Mouse (Mus musculus) cerebellum, adult 11-12 months (tissue): ENCODE data around the gene Efna1.

Experiments used
- DNase-seq: peaks from one replicate; pipeline ENCODE4 v3.0.0; 2022

Gene Efna1

GRCm38 (mm10) chr3:89280606-89281511 lies at the start of gene Efna1:
TSS of gene Efna1 (minus strand) at chr3:89281142.
- DNase-seq: peak; percentile 63

- DNase-seq: no peak
These were observed 49.4 kb upstream of the Efna1 start for GRCm38 (mm10) chr3:89330346-89330745.

GRCm38 (mm10) chr3:89328623-89329022 lies 47.7 kb upstream of the Efna1 start:
- DNase-seq: no peak

DNA sequence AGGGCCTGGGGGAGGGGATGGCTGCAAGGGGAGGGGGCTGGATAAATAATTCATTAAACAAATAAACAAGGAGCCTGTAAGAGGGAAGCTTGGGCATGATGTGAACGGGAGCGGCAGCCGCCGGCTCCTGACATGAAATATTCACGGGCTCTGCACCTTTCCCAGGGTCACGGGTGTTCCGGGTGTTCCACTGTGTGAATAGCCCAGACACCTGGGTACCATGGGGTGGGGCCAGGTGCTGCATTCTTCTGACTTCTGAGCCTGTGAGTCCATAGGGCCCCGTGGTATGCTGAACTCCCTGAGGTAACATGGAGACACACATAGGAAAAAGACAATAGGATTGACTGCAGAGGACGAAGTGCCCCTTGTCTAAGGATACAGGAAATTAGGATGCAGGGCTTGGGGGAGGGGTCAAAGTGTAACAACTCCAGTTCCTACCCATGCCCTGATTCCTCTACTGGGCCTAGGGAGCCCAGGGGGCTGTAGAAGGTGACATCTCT lies 46.5 kb upstream of the Efna1 start:
- no peak for DNase-seq

GRCm38 (mm10) chr3:89325882-89326281 lies 44.9 kb upstream of the Efna1 start:
- no peak for DNase-seq

- DNase-seq: no peak
These were observed 41.7 kb upstream of the Efna1 start, which contains the start of gene Efna3 for GRCm38 (mm10) chr3:89322514-89323165. TSS of gene Efna3 (minus strand) at chr3:89322965.

DNA sequence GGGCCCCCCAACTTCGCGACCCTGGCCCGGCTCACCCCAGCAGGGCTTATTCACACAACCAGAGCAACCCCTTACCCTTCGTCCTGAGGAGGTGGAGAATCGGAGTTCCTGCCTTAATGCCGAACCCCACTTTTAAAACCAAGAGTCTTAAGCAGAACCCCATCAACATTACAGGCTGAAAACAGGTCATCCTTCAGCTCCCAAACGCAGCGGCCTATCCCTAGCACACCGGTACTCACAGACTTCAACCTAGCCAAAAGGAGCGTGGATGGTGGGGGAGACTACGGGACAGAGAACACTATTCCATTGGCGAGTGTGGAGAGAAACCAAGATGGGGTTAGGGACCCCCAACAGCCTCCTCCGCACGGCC lies 41.2 kb upstream of the Efna1 start:
- no peak for DNase-seq

DNA sequence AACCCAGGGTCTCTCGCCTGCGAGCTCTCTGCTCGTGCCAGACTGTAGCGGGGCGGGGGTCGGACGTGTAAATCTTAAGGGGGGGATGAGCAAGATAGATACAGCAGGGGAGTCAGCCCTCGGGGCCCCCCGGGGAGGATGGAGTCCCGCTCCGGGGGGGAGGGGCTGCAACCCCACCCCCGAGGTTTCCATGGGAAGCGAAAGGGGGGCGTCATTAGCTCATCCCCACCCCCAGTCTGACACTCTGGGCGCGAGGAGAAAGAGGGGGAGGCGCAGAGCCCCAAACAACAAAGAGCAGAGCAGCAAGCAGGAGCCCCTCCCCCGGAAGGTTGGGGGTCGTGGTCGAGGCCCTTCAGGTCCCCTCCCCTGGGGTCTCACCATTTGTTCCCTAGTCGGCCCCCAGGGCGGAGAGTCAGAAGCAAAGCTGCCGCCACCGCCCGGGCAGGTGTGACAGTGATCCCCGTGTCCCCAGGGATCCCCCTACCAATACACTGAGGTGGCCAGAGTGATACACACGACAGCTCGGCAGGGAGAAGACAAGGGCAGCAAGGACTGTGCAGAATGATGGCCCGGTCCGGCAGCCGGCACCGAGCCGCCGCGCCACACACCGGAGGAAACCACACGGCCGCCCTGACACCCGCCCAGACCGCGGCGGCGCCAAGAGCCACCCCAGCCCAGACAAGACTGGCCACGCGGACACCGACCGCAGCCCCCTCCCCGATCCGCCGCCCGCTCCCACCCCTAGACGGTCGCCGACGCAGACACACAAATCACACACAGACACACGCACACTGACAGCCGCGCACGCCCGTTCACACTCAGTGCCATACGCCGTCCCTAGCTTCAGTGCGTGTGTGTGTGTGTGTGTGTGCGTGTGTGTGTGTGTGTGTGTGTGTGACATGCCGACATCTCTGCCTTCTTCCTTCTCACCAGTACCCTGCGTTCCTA lies 40.5 kb upstream of the Efna1 start:
- no peak for DNase-seq

DNA sequence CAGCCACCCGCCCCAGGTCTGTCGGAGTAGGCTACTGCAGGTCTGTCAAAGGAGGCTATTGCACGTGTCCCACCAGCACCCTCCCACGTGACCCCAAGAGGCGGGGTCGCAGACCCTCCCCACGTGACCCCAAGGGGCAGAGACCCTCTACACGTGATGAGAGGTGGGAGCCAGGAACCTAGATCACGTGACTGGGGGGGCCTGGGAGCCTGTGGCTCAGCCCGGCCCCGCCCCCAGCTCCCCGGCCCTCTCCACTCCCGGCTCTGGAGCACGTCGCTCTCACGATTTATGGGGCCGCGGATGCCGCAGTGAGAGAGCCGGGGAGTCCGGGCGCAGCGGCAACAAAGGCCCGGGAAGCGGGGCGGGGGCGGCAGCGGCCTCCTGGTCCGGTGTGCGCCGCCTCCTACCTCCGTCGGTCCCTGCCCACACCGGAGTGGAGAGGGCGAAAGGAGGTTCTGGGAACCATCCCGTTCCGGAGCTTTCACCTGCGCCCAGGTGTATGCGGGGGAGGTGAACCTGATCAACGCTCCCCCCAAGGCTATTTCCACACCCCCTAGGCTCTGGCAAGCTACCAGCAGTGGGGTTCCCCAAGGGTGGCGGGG lies 39.7 kb upstream of the Efna1 start:
- DNase-seq: no peak

DNA sequence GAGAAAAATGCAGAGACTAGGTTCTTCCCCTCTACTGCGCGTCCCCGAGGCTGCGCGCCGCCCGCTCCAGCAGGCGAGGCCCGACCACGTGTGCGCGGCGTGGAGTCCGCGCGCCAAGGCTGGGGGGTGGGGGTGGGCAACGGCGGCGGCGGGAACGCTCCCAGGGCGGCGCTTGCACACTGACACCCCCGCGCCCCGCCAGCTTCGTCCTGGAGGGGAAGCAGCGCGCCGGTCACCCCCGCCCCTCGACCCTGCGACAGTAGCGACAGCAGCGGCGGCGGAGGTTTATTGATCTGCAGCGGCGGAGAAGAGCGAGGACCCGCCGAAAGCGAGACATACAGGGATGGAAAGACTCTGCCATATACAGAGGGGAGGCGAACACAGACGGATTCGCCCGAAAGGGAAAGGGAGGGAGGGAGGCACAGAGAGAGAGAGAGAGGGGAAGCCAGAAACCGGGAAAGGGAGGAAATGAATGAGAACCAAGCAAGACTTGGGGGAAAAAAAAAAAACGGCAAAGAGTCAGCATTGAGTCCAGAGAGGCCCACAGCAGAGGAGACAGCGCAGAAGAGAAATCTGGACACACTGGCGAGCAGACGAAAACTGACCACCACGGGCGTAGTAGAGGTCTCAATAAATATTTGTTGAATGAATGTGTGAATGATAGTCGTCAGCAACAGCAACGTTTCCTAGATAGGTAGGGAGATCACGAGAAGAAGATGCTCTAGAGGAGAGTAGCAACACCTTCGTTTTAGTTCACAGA lies 38.8 kb upstream of the Efna1 start:
- no peak for DNase-seq

- DNase-seq: no peak
These were observed 38.1 kb upstream of the Efna1 start for GRCm38 (mm10) chr3:89318971-89319590.

DNA sequence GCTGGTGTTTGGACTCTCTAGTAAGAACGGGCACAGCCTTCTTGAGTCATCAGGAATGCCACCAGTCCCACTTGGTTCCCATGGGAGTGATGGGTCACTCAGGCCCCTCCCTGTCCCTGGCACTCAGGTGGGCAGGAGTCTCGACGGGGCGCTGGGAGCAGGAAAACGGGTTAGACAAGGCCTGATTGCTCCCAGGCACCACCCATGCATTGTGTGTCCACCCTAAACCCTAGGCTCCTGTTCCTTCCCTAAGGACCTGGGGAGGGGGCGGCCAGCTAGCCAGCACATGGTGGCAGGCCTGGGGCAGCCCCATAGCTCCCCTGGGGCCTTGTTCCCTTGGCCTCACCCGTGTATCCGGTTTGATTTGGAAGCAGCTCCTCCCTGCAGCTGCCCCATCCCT lies 37.4 kb upstream of the Efna1 start:
- DNase-seq: no peak

GRCm38 (mm10) chr3:89317246-89317645 lies 36.3 kb upstream of the Efna1 start:
- DNase-seq: no peak

GRCm38 (mm10) chr3:89316833-89317232 lies 35.9 kb upstream of the Efna1 start:
- DNase-seq: peak; percentile 78

GRCm38 (mm10) chr3:89315930-89316831 lies 35.2 kb upstream of the Efna1 start:
- DNase-seq: peak; percentile 35

DNA sequence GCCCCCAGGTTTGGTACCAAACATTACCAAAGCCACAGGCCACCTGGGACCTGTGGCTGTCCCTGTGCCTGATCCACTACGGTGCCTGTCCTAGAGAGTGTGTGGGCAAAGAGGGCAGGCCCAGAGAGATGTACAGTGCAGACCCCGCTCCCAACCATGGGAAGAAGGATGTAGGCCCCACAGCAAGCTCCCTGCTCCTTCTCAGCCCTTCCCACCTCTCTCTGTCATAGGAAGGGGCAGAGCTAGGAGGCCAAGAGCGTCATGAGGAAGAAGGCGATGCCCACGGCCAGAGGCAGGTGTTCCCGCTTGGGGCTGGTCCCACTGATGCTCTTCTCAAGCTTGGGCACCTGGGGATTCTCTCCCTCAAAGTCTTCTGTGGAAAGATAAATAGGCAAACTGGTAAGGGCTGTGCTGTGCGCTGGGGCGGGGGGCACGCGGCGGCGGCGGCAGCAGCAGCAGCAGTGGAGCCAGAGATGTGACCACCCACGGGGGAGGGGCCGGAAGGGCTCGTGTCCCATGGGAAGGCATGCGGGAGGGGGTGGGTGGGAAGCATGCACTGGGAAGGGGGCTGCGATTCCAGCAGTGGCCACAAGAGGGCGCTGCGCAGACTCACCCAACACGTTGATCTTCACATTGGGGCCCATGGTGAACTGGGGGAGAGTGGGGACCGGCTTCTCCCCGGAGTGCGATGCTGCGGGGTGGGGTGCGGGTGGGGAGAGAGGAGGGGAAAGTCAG lies 34.4 kb upstream of the Efna1 start:
- DNase-seq: peak; percentile 52

DNA sequence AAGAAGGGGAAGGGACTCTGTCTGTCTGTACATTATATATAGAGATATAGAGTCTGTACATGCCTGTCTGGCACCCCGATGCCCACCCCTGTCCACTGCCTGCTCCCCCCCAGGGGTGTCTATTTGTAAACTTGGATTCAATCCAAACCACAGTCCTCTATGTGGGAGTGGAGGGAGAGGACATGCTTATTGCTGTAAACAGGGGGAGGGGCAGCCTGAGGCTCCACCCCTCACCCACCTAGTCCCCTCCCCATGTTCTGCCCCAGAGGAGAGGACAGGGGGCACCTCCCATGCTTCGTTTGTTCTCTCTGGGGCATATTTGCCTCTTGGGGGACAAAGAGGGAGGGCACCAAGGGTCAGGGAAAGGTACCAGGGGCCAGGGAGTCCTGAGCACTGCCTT lies 33.8 kb upstream of the Efna1 start:
- DNase-seq: peak; percentile 22

- DNase-seq: no peak
These were observed 33.4 kb upstream of the Efna1 start for GRCm38 (mm10) chr3:89314340-89314739.

- peak; percentile 47 for DNase-seq
These were observed 27.1 kb upstream of the Efna1 start for GRCm38 (mm10) chr3:89308089-89308488.
